Mouse (Mus musculus) heart, embryonic 16.5 days (tissue): Measurements from ENCODE around the gene Sv2b. TPM values are rescaled to one million over a fixed set of nuclear protein-coding genes. Genes with fewer than 3 reads are reported as not detected.

Source experiments
- ATAC-seq: fragments of 200-750 bp; cut with Nextera tagmentation; replicated peaks from 2 replicates; pipeline ENCODE4 v1.8.0; 2017; ENCODE audit warnings: moderate number of reproducible peaks; ENCODE audit not compliant: insufficient read depth, low FRiP score; ENCODE audit errors: extremely low read depth
- H3K27ac ChIP-seq: fragments of 300-500 bp; sonication (generic); 2 replicates; pipeline ENCODE4 v1.5.1; 2014; ENCODE audit warnings: mild to moderate bottlenecking, low read length, control low read depth, moderate library complexity
- H3K27me3 ChIP-seq: fragments of 300-500 bp; sonication (generic); 2 replicates; pipeline ENCODE4 v1.6.1; 2014; ENCODE audit warnings: low read length, mixed read lengths; ENCODE audit not compliant: control insufficient read depth, insufficient read depth
- H3K36me3 ChIP-seq: fragments of 300-500 bp; sonication (generic); 2 replicates; pipeline ENCODE4 v1.6.1; 2014; ENCODE audit not compliant: control insufficient read depth, insufficient read depth
- H3K4me1 ChIP-seq: fragments of 300-500 bp; sonication (generic); 2 replicates; pipeline ENCODE4 v1.6.1; 2014; ENCODE audit warnings: low read length, mixed read lengths; ENCODE audit not compliant: control insufficient read depth, insufficient read depth
- H3K4me2 ChIP-seq: fragments of 300-500 bp; sonication (generic); 2 replicates; pipeline ENCODE4 v1.6.1; 2014; ENCODE audit warnings: low read depth, mild to moderate bottlenecking, control low read depth, low read length
- H3K4me3 ChIP-seq: fragments of 300-500 bp; sonication (generic); 2 replicates; pipeline ENCODE4 v1.5.1; 2014; ENCODE audit warnings: mild to moderate bottlenecking, control low read depth, low read length
- H3K9ac ChIP-seq: fragments of 300-500 bp; sonication (generic); 2 replicates; pipeline ENCODE4 v1.6.1; 2014; ENCODE audit warnings: low read length, control low read depth
- H3K9me3 ChIP-seq: fragments of 300-500 bp; sonication (generic); replicated peaks from 2 replicates; pipeline ENCODE4 v1.6.1; 2016; ENCODE audit warnings: low read length; ENCODE audit not compliant: control insufficient read depth
- WGBS: fragments of 180-500 bp; shearing (Covaris S2); extraction: QIAGEN DNeasy Blood & Tissue Kit; methylation state at CpG from one replicate; pipeline ENCODE4 v1.1.7; 2014; 5-methylcytosine and 5-hydroxymethylcytosine counted together
- polyA plus RNA-seq: library from polyadenylated mRNA; unstranded; fragments of >200 nt; fragmentation: Nextera tagmentation; extraction: Ambion mirVana; gene quantifications from 2 replicates; pipeline ENCODE4 v1.2.1, GENCODE M21; 2015

Gene Sv2b
- polyA plus RNA-seq, 1 experiment from 2014 or later, result 1.0 TPM

GRCm38 (mm10) chr7:75142800-75143199, 166.3 kb downstream of the Sv2b start:
- ATAC-seq, result no peak
- Histone ChIP-seq H3K4me3 (no peak overlapping the region), H3K27ac (no peak overlapping the region), H3K9me3 (no peaks in the 10 kb centered on the region), H3K27me3 (peaks cover 3% of the 10 kb centered on the region; the same call in 1 of the 2 replicates), H3K36me3 (no peaks in the 10 kb centered on the region), H3K9ac (no peak overlapping the region), H3K4me2 (peak overlapping the region; percentile 68; the same call in 1 of the 2 replicates), H3K4me1 (peaks cover 16% of the 10 kb centered on the region)
- WGBS, result 39% methylated on average over 2 of the region's 2 CpGs

DNA sequence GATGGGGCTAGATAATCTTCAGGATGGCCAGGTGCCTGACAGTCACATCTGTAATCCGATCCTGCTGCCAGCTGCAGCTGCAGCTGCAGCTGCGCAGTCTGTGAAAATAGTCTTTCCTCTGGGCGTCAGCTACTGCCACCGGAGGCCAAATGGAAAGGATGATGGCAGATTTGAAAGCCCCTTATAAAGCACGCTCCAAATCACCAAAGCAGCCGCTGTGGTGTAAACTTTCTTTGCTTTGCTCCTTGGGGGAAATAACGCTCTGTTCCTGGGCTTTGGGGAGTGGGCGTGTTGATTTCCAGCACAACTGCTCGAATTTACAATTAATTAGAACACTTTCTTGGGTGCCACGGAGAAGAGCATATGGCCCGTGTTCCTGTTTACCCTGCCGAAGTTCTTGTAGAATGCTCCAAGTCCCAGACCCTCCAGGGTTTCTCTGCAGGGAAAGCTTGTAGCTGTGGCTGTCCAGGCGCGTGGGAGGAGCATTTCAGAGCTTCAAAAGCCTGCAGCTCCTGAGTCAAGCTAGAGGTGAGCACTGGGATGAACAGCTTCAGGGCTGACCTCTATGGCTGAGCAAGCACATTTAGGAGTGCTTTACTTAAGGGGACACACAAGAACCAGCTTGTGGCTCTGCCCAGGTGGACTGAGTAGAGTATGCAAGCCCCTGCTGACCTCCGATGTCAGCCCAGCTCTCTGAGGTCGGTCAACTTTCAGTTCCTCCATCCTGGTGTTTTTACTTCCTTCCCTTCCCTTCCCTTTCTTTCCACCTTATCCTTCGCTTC, 167.0 kb downstream of the Sv2b start:
- Histone ChIP-seq H3K27ac (no peak overlapping the region), H3K4me2 (peak overlapping the region; percentile 68), H3K4me3 (peak overlapping the region; percentile 40), H3K9me3 (no peaks in the 10 kb centered on the region), H3K9ac (peak overlapping the region; percentile 44), H3K27me3 (peaks cover 3% of the 10 kb centered on the region; the same call in 1 of the 2 replicates), H3K4me1 (peaks cover 16% of the 10 kb centered on the region), H3K36me3 (no peaks in the 10 kb centered on the region)
- 9% methylated on average over 17 of the region's 17 CpGs for WGBS
- ATAC-seq, result no peak; the same call in 1 of the 2 replicates

DNA sequence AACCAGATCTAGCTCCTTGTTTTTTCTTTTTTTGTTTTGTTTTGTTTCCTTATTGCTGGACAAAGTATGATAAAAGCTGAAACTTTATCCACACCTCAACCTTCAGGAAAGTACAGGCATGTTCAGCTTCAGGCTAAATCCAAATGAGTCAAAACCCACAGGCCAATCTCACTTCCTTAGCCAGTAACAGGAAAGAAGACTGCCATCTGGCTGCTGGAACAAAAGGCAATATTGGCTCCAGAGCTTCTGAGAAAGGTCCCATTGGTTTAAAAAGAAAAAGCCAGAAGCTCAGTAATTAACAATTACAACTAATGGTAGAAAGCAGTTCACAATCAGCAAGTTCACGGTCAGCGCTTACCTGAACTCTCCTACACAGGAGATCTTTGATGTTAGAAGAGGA, 169.8 kb downstream of the Sv2b start:
- Histone ChIP-seq H3K27ac (no peak overlapping the region), H3K4me1 (peaks cover 16% of the 10 kb centered on the region), H3K9me3 (no peaks in the 10 kb centered on the region), H3K4me2 (no peak overlapping the region), H3K4me3 (no peak overlapping the region), H3K36me3 (no peaks in the 10 kb centered on the region), H3K27me3 (peaks cover 3% of the 10 kb centered on the region; the same call in 1 of the 2 replicates), H3K9ac (no peak overlapping the region)
- WGBS, result 91% methylated on average over 2 of the region's 2 CpGs
- no peak for ATAC-seq

DNA sequence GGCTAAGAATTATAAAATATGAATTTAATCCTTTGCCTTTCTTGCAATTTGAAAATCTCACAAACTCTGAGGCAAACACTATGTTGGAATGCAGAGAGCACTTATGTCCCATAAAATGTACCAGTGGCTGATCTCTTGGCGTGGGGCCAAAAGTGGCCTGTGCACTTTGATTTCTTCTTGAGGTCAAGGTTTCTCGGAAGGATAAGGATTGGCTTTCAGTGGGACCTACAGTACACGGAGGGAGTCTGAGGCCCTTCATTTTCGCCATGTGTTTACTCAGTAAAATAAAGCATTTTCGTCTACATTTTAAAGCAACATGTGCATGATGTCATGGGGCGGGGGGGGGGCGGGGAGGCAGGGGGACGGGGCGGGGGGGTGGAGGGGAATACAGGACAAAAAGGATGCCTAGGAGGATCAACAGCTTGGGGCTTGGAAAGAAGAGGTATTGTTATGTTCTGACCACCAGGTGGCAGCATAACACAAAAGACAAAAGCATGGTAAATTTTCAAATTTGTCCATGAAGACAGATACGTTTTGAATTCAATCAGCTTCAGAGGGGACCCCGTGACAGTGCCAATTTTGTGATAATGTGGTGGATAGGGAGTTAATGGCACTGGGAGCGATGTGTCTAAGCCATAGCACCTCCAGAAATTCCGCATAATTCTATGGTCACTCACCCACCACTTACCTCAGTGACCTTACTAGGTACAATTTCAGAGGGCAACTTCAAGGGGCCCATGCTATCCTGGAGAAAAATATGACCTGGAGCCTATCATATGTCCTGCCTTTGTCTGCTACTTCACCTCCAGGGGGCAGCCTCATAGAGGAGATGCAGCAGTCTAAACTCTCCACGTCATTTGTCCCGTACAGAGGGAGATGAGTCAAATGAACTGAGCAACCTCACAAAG, 174.1 kb downstream of the Sv2b start:
- H3K4me3 ChIP-seq, result no peak overlapping the region
- no peak overlapping the region for H3K4me2 ChIP-seq
- no peaks in the 10 kb centered on the region for H3K36me3 ChIP-seq
- 26% methylated on average over 15 of the region's 15 CpGs for WGBS
- no peaks in the 10 kb centered on the region for H3K9me3 ChIP-seq
- no peak for ATAC-seq
- H3K27ac ChIP-seq, result no peak overlapping the region
- no peaks in the 10 kb centered on the region for H3K4me1 ChIP-seq
- no peak overlapping the region for H3K9ac ChIP-seq
- H3K27me3 ChIP-seq, result no peaks in the 10 kb centered on the region

GRCm38 (mm10) chr7:75128036-75128435, 181.0 kb downstream of the Sv2b start:
- Histone ChIP-seq H3K4me2 (no peak overlapping the region), H3K4me3 (no peak overlapping the region), H3K36me3 (no peaks in the 10 kb centered on the region), H3K4me1 (no peaks in the 10 kb centered on the region), H3K9me3 (no peaks in the 10 kb centered on the region), H3K27me3 (no peaks in the 10 kb centered on the region), H3K27ac (no peak overlapping the region), H3K9ac (no peak overlapping the region)
- WGBS, result 91% methylated on average over 4 of the region's 4 CpGs
- no peak for ATAC-seq

GRCm38 (mm10) chr7:75124067-75124466, 185.0 kb downstream of the Sv2b start:
- H3K27ac ChIP-seq, result no peak overlapping the region
- no peak overlapping the region for H3K9ac ChIP-seq
- H3K4me2 ChIP-seq, result no peak overlapping the region
- ATAC-seq, result no peak
- no peaks in the 10 kb centered on the region for H3K27me3 ChIP-seq
- no peaks in the 10 kb centered on the region for H3K36me3 ChIP-seq
- no peaks in the 10 kb centered on the region for H3K4me1 ChIP-seq
- no peak overlapping the region for H3K4me3 ChIP-seq
- H3K9me3 ChIP-seq, result no peaks in the 10 kb centered on the region
- WGBS, result 81% methylated on average over 5 of the region's 5 CpGs

DNA sequence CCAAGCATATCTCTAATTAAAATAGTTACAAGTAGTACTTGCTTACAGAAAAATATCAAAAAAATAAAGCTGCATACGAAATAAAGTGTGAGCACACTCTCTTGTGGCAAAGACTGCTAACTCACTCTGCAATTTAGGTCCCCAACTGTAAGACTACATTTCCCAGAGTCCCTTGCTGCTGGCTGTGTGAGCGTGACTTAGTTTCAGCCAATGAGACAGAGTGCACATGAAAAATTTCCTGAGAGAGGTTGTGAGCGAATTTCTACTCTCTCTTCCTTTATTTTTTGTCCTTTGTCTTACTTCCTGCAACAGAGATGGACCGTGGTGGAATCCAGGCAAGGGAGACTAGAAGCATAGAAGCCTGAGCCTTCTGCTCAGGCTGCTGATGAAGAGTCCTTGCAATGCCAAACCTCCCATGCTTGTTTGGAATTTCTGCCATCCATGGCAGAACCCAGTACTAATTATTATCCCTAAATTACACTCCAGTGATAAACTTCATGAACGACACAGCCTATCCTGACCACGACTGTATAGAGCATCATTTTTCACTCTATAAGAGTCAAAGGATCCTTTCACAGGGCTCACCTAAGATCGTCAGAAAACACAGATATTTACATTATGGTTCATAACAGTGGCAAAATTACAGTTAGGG, 190.9 kb downstream of the Sv2b start:
- H3K27me3 ChIP-seq, result no peaks in the 10 kb centered on the region
- peak overlapping the region; percentile 62 for H3K4me2 ChIP-seq
- no peaks in the 10 kb centered on the region for H3K36me3 ChIP-seq
- H3K4me3 ChIP-seq, result peak overlapping the region; percentile 39
- 37% methylated on average over 7 of the region's 7 CpGs for WGBS
- no peak overlapping the region for H3K27ac ChIP-seq
- no peak overlapping the region for H3K9ac ChIP-seq
- 0 out of 2 replicates have a peak, but pooled peaks cover 3% of the 10 kb centered on the region for H3K4me1 ChIP-seq
- no peaks in the 10 kb centered on the region for H3K9me3 ChIP-seq
- ATAC-seq, result 0 out of 2 replicates have a peak, but pooled peaks have one; percentile 49

- WGBS, result 7% methylated on average over 6 of the region's 6 CpGs
- H3K9ac ChIP-seq, result no peak overlapping the region
- ATAC-seq, result no peak
These were observed 198.4 kb downstream of the Sv2b start for GRCm38 (mm10) chr7:75110689-75111088.

More at GRCm38 (mm10) chr7:75110689-75111088, 198.4 kb downstream of the Sv2b start:
- no peak overlapping the region for H3K4me2 ChIP-seq
- no peaks in the 10 kb centered on the region for H3K36me3 ChIP-seq
- no peak overlapping the region for H3K4me3 ChIP-seq
- no peaks in the 10 kb centered on the region for H3K27me3 ChIP-seq
- H3K9me3 ChIP-seq, result no peaks in the 10 kb centered on the region
- H3K27ac ChIP-seq, result no peak overlapping the region
- 0 out of 2 replicates have a peak, but pooled peaks cover 3% of the 10 kb centered on the region for H3K4me1 ChIP-seq
